Mouse (Mus musculus) myocyte (in vitro differentiated cells): ENCODE measurements around the gene Fth1.

Experiments used
- CEBPB ChIP-seq: IDR thresholded peaks from 2 replicates; pipeline ENCODE4 v1.6.1; 2011; ENCODE audit warnings: mild to moderate bottlenecking, moderate library complexity; ENCODE audit not compliant: poor library complexity, insufficient read depth, severe bottlenecking
- E2F4 ChIP-seq: IDR thresholded peaks from one replicate; pipeline ENCODE4 v1.6.1; 2011; ENCODE audit warnings: mild to moderate bottlenecking, control low read depth, moderate library complexity; ENCODE audit not compliant: insufficient read depth
- MAX ChIP-seq: IDR thresholded peaks from one replicate; pipeline ENCODE4 v1.6.1; 2011; ENCODE audit warnings: low read depth, mild to moderate bottlenecking, control low read depth
- MYOG ChIP-seq, 3 experiments: IDR thresholded peaks; one replicate each; pipeline ENCODE4 v1.6.1; 2011; ENCODE audit warnings: control low read depth in 2 of 3, low read depth in 2 of 3, mild to moderate bottlenecking in 2 of 3; ENCODE audit not compliant: insufficient read length in 2 of 3, control insufficient read depth in 1 of 3, insufficient read depth in 1 of 3
- POLR2A ChIP-seq: IDR thresholded peaks from one replicate; pipeline ENCODE4 v1.6.1; 2011; ENCODE audit warnings: low read depth, mild to moderate bottlenecking, control low read depth, moderate library complexity; ENCODE audit not compliant: insufficient read length
- POLR2AphosphoS2 ChIP-seq: IDR thresholded peaks from one replicate; pipeline ENCODE4 v1.6.1; 2011; ENCODE audit warnings: low read depth, control low read depth; ENCODE audit not compliant: insufficient read length
- TCF12 ChIP-seq: IDR thresholded peaks from one replicate; pipeline ENCODE4 v1.6.1; 2011; ENCODE audit warnings: mild to moderate bottlenecking, control low read depth; ENCODE audit not compliant: poor library complexity, insufficient read depth, severe bottlenecking
- TCF3 ChIP-seq: IDR thresholded peaks from one replicate; pipeline ENCODE4 v1.6.1; 2011; ENCODE audit warnings: low read depth, control low read depth; ENCODE audit not compliant: insufficient read length
- USF1 ChIP-seq: IDR thresholded peaks from one replicate; pipeline ENCODE4 v1.6.1; 2011; ENCODE audit warnings: low read depth, mild to moderate bottlenecking, control low read depth, moderate library complexity

GRCm38 (mm10) chr19:10014824-10015223 lies 34.4 kb downstream of the Fth1 start:
- no peak for TF ChIP-seq POLR2A
- no peak for TF ChIP-seq MAX
- no peak for TF ChIP-seq USF1
- no peak for TF ChIP-seq CEBPB
- no peak for TF ChIP-seq E2F4
- TF ChIP-seq POLR2AphosphoS2, result no peak
- no peak for TF ChIP-seq TCF3
- TF ChIP-seq TCF12, result no peak
- no peak for TF ChIP-seq MYOG (IDR thresholded peaks at IDR 0.05; ENCODE audit: control insufficient read depth in 1 of 3, insufficient read depth in 1 of 3, insufficient read length in 2 of 3, low read depth in 2 of 3)
